Mouse (Mus musculus) kidney, adult 9 months (tissue): ENCODE data around the gene Il4i1.

Experiments used
- DNase-seq: peaks from one replicate; pipeline ENCODE4 v3.0.0; 2022

Gene Il4i1

GRCm38 (mm10) chr7:44849416-44850111, 33.4 kb downstream of the Il4i1 start:
- peak; percentile 96 for DNase-seq

GRCm38 (mm10) chr7:44850146-44850545, 34.0 kb downstream of the Il4i1 start:
- peak; percentile 73 for DNase-seq

GRCm38 (mm10) chr7:44850789-44851624, 34.8 kb downstream of the Il4i1 start:
- DNase-seq = no peak

- DNase-seq = no peak
Measured at GRCm38 (mm10) chr7:44851625-44852234, 35.5 kb downstream of the Il4i1 start.

GRCm38 (mm10) chr7:44852259-44853027, 36.3 kb downstream of the Il4i1 start:
- no peak for DNase-seq

GRCm38 (mm10) chr7:44853065-44853464, 36.9 kb downstream of the Il4i1 start:
- no peak for DNase-seq

GRCm38 (mm10) chr7:44853596-44854355, 37.6 kb downstream of the Il4i1 start:
- no peak for DNase-seq

GRCm38 (mm10) chr7:44854356-44855031, 38.3 kb downstream of the Il4i1 start:
- DNase-seq = peak; percentile 97

GRCm38 (mm10) chr7:44855036-44855435, 38.8 kb downstream of the Il4i1 start:
- DNase-seq = no peak

- no peak for DNase-seq
Measured at GRCm38 (mm10) chr7:44856265-44856916, 40.2 kb downstream of the Il4i1 start.

- DNase-seq = peak; percentile 89
Measured at GRCm38 (mm10) chr7:44857042-44857552, 40.9 kb downstream of the Il4i1 start, which contains the start of gene Pnkp. Gene Pnkp, plus strand, starts transcription at chr7:44857139.

GRCm38 (mm10) chr7:44857905-44858304, 41.7 kb downstream of the Il4i1 start:
- DNase-seq = no peak

- no peak for DNase-seq
Measured at GRCm38 (mm10) chr7:44859896-44860295, 43.7 kb downstream of the Il4i1 start.

GRCm38 (mm10) chr7:44860576-44861428, 44.6 kb downstream of the Il4i1 start:
- DNase-seq = peak; percentile 64

- DNase-seq = no peak
Measured at GRCm38 (mm10) chr7:44861429-44861816, 45.2 kb downstream of the Il4i1 start.

- DNase-seq = no peak
Measured at GRCm38 (mm10) chr7:44862434-44862833, 46.2 kb downstream of the Il4i1 start.

GRCm38 (mm10) chr7:44863210-44863609, 47.0 kb downstream of the Il4i1 start:
- DNase-seq = no peak

- no peak for DNase-seq
Measured at GRCm38 (mm10) chr7:44863982-44864494, 47.9 kb downstream of the Il4i1 start.
